Mouse (Mus musculus): Measurements from ENCODE around the gene Cdk18. TPM values are rescaled to one million over a fixed set of nuclear protein-coding genes. Genes with fewer than 3 reads are reported as not detected.

The Cdk18 gene
- polyA plus RNA-seq, 1 experiment from 2014 or later: 3.7 TPM

GRCm38 (mm10) chr1:132112426-132112825 lies 27.1 kb downstream of the Cdk18 start:
- ATAC-seq (ENCODE audit: insufficient number of reproducible peaks, low FRiP score, low TSS enrichment, low read depth): no peak
- Histone ChIP-seq H3K4me1 (no peaks in the 10 kb centered on the region), H3K36me3 (no peaks in the 10 kb centered on the region), H3K9me3 (replicated peaks) (no peaks in the 10 kb centered on the region), H3K27me3 (no peaks in the 10 kb centered on the region), H3K9ac (no peak overlapping the region), H3K4me3 (replicated peaks) (no peak overlapping the region), H3K27ac (replicated peaks) (no peak overlapping the region), H3K4me2 (replicated peaks) (no peak overlapping the region)
- WGBS: 68% methylated on average over 8 of the region's 8 CpGs

DNA sequence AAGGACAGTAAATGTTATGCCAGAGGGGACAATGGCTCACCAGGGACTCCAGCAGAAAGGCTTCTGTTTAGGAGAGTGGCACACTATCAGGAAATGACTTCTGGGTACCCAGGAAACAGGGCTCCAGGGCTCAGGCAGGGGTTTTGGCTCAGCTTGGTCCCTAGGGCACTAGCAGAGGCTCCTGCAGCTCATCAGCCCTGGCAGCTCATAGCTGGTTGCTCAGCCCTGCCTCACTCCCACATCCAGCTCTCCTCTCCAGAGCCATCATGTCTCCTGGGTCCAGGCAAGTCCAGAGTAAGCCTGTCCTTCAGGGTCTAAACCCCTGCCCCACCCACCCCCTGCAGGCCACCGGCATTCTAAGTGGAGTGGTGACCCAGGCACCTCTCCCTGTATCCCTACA lies 28.1 kb downstream of the Cdk18 start:
- Histone ChIP-seq H3K9me3 (replicated peaks) (no peaks in the 10 kb centered on the region), H3K4me2 (replicated peaks) (no peak overlapping the region), H3K27me3 (no peaks in the 10 kb centered on the region), H3K4me1 (no peaks in the 10 kb centered on the region), H3K4me3 (replicated peaks) (no peak overlapping the region), H3K27ac (replicated peaks) (no peak overlapping the region), H3K36me3 (no peaks in the 10 kb centered on the region), H3K9ac (no peak overlapping the region)
- ATAC-seq (ENCODE audit: insufficient number of reproducible peaks, low FRiP score, low TSS enrichment, low read depth): no peak
- 29% methylated on average over 1 of the region's 1 CpGs for WGBS

DNA sequence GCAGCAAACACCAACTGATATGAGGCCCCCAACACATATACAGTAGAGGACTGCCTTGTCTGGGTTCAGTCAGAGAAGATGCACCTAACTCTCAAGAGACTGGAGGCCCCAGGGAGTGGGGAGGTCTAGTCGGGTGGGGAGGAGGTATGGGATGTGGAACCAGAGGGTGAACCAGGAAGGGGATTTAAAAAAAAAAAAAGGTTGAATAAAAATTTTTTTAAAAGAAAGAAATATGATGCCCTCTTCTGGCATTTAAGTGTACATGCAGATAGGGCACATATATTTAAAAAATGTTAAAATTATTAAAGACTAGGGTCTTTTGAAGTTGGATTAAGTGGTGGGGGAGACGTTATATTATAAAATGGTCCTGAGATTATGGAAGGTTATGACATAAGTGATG lies 30.1 kb downstream of the Cdk18 start:
- Histone ChIP-seq H3K27ac (replicated peaks) (no peak overlapping the region), H3K9me3 (replicated peaks) (no peaks in the 10 kb centered on the region), H3K4me1 (no peaks in the 10 kb centered on the region), H3K36me3 (no peaks in the 10 kb centered on the region), H3K9ac (no peak overlapping the region), H3K27me3 (no peaks in the 10 kb centered on the region), H3K4me2 (replicated peaks) (no peak overlapping the region), H3K4me3 (replicated peaks) (no peak overlapping the region)
- ATAC-seq (ENCODE audit: insufficient number of reproducible peaks, low FRiP score, low TSS enrichment, low read depth): no peak
- WGBS: 67% methylated on average over 2 of the region's 2 CpGs

DNA sequence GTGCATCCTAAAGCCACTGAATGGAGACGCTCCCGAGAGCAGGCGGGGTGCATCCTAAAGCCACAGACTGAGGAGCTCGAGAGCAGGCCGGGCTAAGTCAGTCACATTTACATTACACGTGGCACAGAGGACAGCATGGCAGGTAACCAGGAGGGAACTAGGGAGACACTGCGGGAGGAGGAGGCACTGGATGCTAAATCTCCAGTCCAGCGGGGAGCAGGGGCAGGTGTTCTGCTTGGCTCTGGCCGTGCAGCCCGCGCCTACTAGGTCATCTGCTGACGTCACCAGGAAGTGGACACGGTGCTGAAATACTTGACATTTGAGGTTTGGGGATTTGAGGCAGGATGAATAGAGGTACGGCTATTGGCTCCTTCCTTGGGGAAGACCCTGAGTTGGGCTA lies 35.1 kb downstream of the Cdk18 start:
- H3K9me3 ChIP-seq (replicated peaks): no peaks in the 10 kb centered on the region
- H3K4me3 ChIP-seq (replicated peaks): no peak overlapping the region
- no peaks in the 10 kb centered on the region for H3K27me3 ChIP-seq
- H3K36me3 ChIP-seq: no peaks in the 10 kb centered on the region
- H3K4me1 ChIP-seq: no peaks in the 10 kb centered on the region
- H3K4me2 ChIP-seq (replicated peaks): no peak overlapping the region
- H3K27ac ChIP-seq (replicated peaks): no peak overlapping the region
- 64% methylated on average over 14 of the region's 14 CpGs for WGBS
- H3K9ac ChIP-seq: no peak overlapping the region
- ATAC-seq (ENCODE audit: insufficient number of reproducible peaks, low FRiP score, low TSS enrichment, low read depth): no peak

DNA sequence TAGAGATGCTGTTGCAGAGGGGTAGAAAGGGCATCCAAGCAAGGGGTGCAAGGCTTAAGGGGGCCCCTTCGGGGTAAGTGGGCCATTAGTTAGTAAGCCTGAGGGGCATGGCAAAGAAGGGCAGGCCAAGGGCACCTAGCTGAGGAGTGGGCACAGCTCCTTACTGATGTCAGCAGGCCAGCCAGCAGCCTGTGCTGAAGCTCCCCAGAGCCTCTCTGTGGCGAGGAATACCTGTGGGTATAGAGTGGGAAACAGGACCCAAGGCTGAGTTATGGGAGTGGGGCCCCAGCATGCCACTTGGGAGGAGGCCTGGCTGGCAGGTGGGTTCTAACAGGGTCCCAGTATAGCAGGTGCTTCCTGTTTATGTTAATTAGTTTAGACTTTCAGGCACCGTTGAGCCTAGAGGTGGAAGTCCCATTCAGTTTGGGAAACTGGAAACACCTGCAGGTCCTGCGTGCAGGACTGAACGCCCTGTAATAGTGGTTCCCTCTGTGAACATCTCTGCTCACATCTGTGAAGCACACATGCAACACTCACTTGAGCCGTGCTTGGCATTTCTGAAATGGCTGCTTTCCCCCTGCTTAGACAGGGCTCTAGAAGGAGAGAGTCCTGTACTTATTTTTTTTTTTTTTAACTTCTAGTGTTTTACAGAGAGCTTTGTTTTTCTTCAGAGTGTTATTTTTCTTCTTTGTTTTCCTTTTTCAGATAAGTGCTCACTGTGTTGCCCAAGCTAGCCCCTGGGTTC lies 37.4 kb downstream of the Cdk18 start:
- Histone ChIP-seq H3K27ac (replicated peaks) (no peak overlapping the region), H3K4me3 (replicated peaks) (no peak overlapping the region), H3K36me3 (no peaks in the 10 kb centered on the region), H3K9ac (no peak overlapping the region), H3K9me3 (replicated peaks) (no peaks in the 10 kb centered on the region), H3K4me2 (replicated peaks) (no peak overlapping the region), H3K4me1 (no peaks in the 10 kb centered on the region), H3K27me3 (no peaks in the 10 kb centered on the region)
- no peak for ATAC-seq (ENCODE audit: insufficient number of reproducible peaks, low FRiP score, low TSS enrichment, low read depth)
- 44% methylated on average over 6 of the region's 6 CpGs for WGBS

DNA sequence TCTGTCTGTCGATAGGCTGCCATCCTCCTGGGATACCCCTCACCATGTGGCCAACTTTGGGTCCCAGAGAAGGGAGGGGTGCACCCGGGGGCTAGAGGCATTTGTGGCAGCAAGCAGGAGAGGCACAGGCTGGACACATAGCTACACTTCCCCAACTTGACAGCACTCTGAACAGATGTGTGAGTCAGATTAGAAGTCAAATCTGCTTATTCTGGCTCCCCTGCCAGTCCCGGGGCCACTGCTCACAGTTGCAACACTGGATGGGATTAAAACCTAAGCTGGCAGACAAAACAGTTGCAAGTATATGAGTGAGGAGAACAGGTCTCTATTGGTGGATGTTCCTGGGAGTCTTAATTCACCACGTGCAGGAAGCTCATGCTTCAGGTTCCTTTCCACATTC lies 39.7 kb downstream of the Cdk18 start:
- H3K9me3 ChIP-seq (replicated peaks): no peaks in the 10 kb centered on the region
- H3K4me1 ChIP-seq: no peaks in the 10 kb centered on the region
- no peak overlapping the region for H3K27ac ChIP-seq (replicated peaks)
- ATAC-seq (ENCODE audit: insufficient number of reproducible peaks, low FRiP score, low TSS enrichment, low read depth): no peak
- WGBS: 73% methylated on average over 4 of the region's 4 CpGs
- no peak overlapping the region for H3K9ac ChIP-seq
- no peaks in the 10 kb centered on the region for H3K36me3 ChIP-seq
- H3K4me2 ChIP-seq (replicated peaks): no peak overlapping the region
- H3K4me3 ChIP-seq (replicated peaks): no peak overlapping the region
- H3K27me3 ChIP-seq: no peaks in the 10 kb centered on the region

DNA sequence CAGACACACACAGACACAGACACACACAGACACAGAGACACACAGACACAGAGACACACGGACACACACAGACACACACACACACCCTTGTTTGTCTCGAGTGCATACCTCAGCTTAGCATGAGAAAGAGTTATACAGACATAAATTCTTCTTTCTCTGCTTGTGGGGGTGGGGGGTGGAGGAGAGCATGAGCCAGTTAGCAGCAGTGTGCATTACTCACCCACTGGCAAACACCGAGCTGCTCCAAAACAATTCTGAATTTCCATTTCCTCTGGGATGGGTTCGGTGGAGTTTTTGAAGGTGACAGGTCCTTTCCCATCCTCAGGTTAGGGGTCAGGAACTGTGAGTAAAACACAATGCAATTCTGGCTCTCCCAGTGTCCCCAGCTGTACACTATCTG lies 40.5 kb downstream of the Cdk18 start:
- WGBS: 66% methylated on average over 4 of the region's 4 CpGs
- Histone ChIP-seq H3K9me3 (replicated peaks) (no peaks in the 10 kb centered on the region), H3K36me3 (no peaks in the 10 kb centered on the region), H3K27me3 (no peaks in the 10 kb centered on the region), H3K9ac (no peak overlapping the region), H3K4me3 (replicated peaks) (no peak overlapping the region), H3K4me2 (replicated peaks) (no peak overlapping the region), H3K4me1 (no peaks in the 10 kb centered on the region), H3K27ac (replicated peaks) (no peak overlapping the region)
- ATAC-seq (ENCODE audit: insufficient number of reproducible peaks, low FRiP score, low TSS enrichment, low read depth): no peak

- H3K9ac ChIP-seq: no peak overlapping the region
- H3K36me3 ChIP-seq: no peaks in the 10 kb centered on the region
- no peaks in the 10 kb centered on the region for H3K4me1 ChIP-seq
- no peaks in the 10 kb centered on the region for H3K27me3 ChIP-seq
- H3K4me3 ChIP-seq (replicated peaks): no peak overlapping the region
- H3K27ac ChIP-seq (replicated peaks): no peak overlapping the region
- ATAC-seq (ENCODE audit: insufficient number of reproducible peaks, low FRiP score, low TSS enrichment, low read depth): no peak
- 52% methylated on average over 1 of the region's 1 CpGs for WGBS
- no peak overlapping the region for H3K4me2 ChIP-seq (replicated peaks)
- H3K9me3 ChIP-seq (replicated peaks): no peaks in the 10 kb centered on the region
These were observed 41.4 kb downstream of the Cdk18 start for GRCm38 (mm10) chr1:132098076-132098475.

DNA sequence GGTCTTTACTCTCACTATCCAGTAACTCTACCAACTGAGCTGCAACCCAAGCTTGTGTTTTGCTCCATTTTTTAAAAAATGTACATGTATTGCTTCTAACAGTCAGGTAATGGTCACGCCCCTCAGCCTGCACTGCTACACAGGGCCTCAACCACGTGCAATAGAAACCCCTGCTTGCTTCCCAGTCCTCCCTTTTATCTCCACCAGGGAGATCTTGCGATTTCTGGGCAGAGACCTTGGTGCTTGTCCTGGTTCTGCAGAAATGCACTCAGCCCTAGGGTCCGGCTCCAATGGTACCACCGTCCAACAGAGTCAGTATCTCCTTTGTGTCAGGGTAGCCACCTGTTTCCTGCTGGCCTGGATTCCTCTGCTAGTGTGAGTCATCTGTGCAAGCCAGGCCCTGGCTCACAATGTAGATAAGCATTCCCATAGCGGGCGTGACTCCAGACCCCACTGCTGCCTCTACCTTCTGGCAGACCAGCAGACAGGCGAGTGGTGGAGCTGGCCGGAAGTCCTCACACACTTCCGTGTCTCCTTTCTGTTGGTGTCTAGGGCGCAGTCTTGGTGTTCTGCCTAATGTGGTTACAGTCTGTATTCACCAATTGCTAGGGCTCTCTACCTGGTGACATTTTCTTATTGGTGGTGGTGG lies 44.0 kb downstream of the Cdk18 start:
- ATAC-seq (ENCODE audit: insufficient number of reproducible peaks, low FRiP score, low TSS enrichment, low read depth): 0 out of 2 replicates have a peak, but pooled peaks have one; percentile 41
- 75% methylated on average over 11 of the region's 11 CpGs for WGBS
- H3K9ac ChIP-seq: no peak overlapping the region

GRCm38 (mm10) chr1:132093269-132093668 lies 46.2 kb downstream of the Cdk18 start:
- H3K27ac ChIP-seq (replicated peaks): no peak overlapping the region
- no peaks in the 10 kb centered on the region for H3K36me3 ChIP-seq
- no peak for ATAC-seq (ENCODE audit: insufficient number of reproducible peaks, low FRiP score, low TSS enrichment, low read depth)
- 86% methylated on average over 4 of the region's 4 CpGs for WGBS
- no peak overlapping the region for H3K9ac ChIP-seq
- no peaks in the 10 kb centered on the region for H3K9me3 ChIP-seq (replicated peaks)
- no peak overlapping the region for H3K4me3 ChIP-seq (replicated peaks)
- H3K4me1 ChIP-seq: no peaks in the 10 kb centered on the region
- H3K27me3 ChIP-seq: no peaks in the 10 kb centered on the region
- H3K4me2 ChIP-seq (replicated peaks): no peak overlapping the region

More for the DNA sequence above, 44.0 kb downstream of the Cdk18 start:
- H3K27ac ChIP-seq (replicated peaks): no peak overlapping the region
- H3K4me3 ChIP-seq (replicated peaks): no peak overlapping the region
- H3K9me3 ChIP-seq (replicated peaks): no peaks in the 10 kb centered on the region
- no peaks in the 10 kb centered on the region for H3K27me3 ChIP-seq
- no peak overlapping the region for H3K4me2 ChIP-seq (replicated peaks)
- no peaks in the 10 kb centered on the region for H3K4me1 ChIP-seq
- H3K36me3 ChIP-seq: no peaks in the 10 kb centered on the region

DNA sequence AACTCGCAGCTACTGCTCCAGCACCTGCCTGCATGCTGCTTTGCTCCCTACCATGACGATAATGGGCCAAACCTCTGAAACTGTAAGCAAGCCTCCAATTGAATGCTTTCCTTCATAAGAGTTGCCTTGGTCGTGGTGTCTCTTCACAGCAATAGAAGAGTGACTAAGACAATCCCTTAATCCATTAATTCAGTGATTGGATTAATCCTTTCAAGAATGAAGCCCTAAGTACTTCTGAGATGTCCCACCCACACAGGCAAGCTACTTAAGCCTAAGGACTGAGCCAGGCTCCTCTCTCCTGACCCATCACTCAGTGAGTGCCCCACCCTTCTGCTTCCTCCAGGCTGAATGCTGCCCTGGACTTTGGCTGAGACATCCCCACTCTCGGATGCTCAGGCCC lies 49.2 kb downstream of the Cdk18 start:
- H3K4me2 ChIP-seq (replicated peaks): no peak overlapping the region
- H3K27me3 ChIP-seq: no peaks in the 10 kb centered on the region
- no peak for ATAC-seq (ENCODE audit: insufficient number of reproducible peaks, low FRiP score, low TSS enrichment, low read depth)
- no peak overlapping the region for H3K4me3 ChIP-seq (replicated peaks)
- H3K4me1 ChIP-seq: no peaks in the 10 kb centered on the region
- WGBS: 64% methylated on average over 4 of the region's 4 CpGs
- H3K9me3 ChIP-seq (replicated peaks): no peaks in the 10 kb centered on the region
- no peaks in the 10 kb centered on the region for H3K36me3 ChIP-seq
- no peak overlapping the region for H3K27ac ChIP-seq (replicated peaks)
- no peak overlapping the region for H3K9ac ChIP-seq

DNA sequence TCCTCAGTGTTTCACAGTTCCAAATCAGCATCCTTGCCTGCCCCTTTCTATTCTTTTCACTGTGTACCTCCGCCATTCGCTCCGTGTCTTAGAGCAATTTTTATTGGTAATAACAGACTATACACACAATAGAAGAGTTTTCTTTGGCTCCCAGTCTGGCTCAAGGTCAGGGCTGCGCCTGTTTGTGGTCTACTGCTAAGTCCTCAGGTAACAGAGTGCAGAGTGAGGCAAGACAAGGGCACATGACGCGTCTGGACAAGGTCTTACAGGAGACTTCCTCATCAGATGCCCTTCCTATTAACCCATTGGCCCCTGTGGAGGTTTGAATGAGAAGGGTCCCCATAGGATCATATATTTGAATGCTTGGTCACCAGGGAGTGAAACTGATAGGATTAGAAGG lies 49.7 kb downstream of the Cdk18 start:
- 72% methylated on average over 6 of the region's 6 CpGs for WGBS
- Histone ChIP-seq H3K36me3 (no peaks in the 10 kb centered on the region), H3K27ac (replicated peaks) (no peak overlapping the region), H3K9me3 (replicated peaks) (no peaks in the 10 kb centered on the region), H3K4me2 (replicated peaks) (no peak overlapping the region), H3K4me3 (replicated peaks) (no peak overlapping the region), H3K9ac (no peak overlapping the region), H3K27me3 (no peaks in the 10 kb centered on the region), H3K4me1 (no peaks in the 10 kb centered on the region)
- ATAC-seq (ENCODE audit: insufficient number of reproducible peaks, low FRiP score, low TSS enrichment, low read depth): no peak
